Mouse (Mus musculus) C2C12 (cell line): ENCODE measurements around the gene Msx2.

ENCODE experiments used
- CTCF ChIP-seq: IDR thresholded peaks from one replicate; pipeline ENCODE4 v1.5.1; 2011; ENCODE audit not compliant: control insufficient read depth, insufficient read depth, insufficient read length
- MAX ChIP-seq: IDR thresholded peaks from one replicate; pipeline ENCODE4 v1.6.1; 2011; ENCODE audit warnings: mild to moderate bottlenecking, control low read depth
- USF1 ChIP-seq: IDR thresholded peaks from one replicate; pipeline ENCODE4 v1.6.1; 2011; ENCODE audit warnings: low read depth, mild to moderate bottlenecking, control low read depth, moderate library complexity

GRCm38 (mm10) chr13:53474491-53474890, 1.6 kb upstream of the Msx2 start:
- TF ChIP-seq CTCF (no peak), USF1 (no peak), MAX (no peak)
